In genomic region chr13:94257711-94258110, GRCm38 (mm10) we compare ENCODE assay signal across 17 mouse cellular contexts.
"Had no signal": no experiment of that assay in that cellular context is flagged by ENCODE, and none has a peak within 500 bp of the region (broad histone marks: within the 10 kb centered on the region; RNA-seq: fewer than 3 reads in every experiment).

No protein-coding gene starts in this region.

- H3K27ac ChIP-seq: hindbrain, embryonic 12.5 days; layer of hippocampus, adult 2 months; left cerebral cortex, adult 2 months; limb, embryonic 15.5 days; midbrain, embryonic 15.5 days; neural tube, embryonic 13.5 days had no signal

- H3K9ac ChIP-seq: hindbrain, embryonic 12.5 days; limb, embryonic 15.5 days; midbrain, embryonic 15.5 days; neural tube, embryonic 13.5 days had no signal

- H3K27me3 ChIP-seq: hindbrain, embryonic 12.5 days; limb, embryonic 15.5 days; midbrain, embryonic 15.5 days; neural tube, embryonic 13.5 days had no signal

- H3K4me1 ChIP-seq: hindbrain, embryonic 12.5 days; limb, embryonic 15.5 days had no signal

- DNase-seq: kidney, adult 18-20 months; kidney, postnatal 10 days; kidney, postnatal 4 days; lung, adult 18-20 months; lung, postnatal 10 days; right cerebral cortex, adult 18-20 months; right cerebral cortex, postnatal 25 days; thymus, adult 2 months; thymus, postnatal 25 days had no signal

- H3K36me3 ChIP-seq: hindbrain, embryonic 12.5 days; limb, embryonic 15.5 days; midbrain, embryonic 15.5 days; neural tube, embryonic 13.5 days had no signal

- H3K9me3 ChIP-seq: hindbrain, embryonic 12.5 days; limb, embryonic 15.5 days; midbrain, embryonic 15.5 days; neural tube, embryonic 13.5 days had no signal

- ATAC-seq: hindbrain, embryonic 16.5 days; inflammation-experienced regulatory T-cells, adult 6 months; midbrain, embryonic 15.5 days had no signal

- H3K4me3 ChIP-seq: hindbrain, embryonic 12.5 days; layer of hippocampus, adult 2 months; left cerebral cortex, adult 2 months; limb, embryonic 15.5 days; midbrain, embryonic 15.5 days; neural tube, embryonic 13.5 days had no signal

- H3K4me2 ChIP-seq: hindbrain, embryonic 12.5 days; limb, embryonic 15.5 days; midbrain, embryonic 15.5 days; neural tube, embryonic 13.5 days had no signal
